Comparison of ENCODE assay signal across 26 mouse cellular contexts in the genomic region with DNA sequence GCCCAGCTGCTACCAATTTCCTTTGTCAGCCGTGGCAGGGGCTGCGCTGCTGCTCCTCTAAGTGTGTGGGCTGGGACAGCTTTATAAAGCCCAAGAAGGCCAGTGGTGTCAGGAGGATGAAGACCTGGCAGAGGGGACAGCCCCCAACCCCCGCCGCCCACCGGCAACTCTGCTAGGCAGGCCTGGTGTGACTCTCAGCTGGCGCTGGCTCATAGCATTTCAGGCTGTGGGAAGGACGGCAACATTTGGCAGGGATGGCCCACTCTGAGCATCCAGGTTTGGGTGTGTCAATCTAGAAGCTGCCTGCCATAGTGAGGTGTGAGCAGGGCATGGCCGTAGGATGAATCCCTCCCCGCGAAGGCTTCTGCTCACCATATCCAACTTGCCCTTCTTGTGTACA. TPM values are rescaled to one million over a fixed set of nuclear protein-coding genes. Genes with fewer than 3 reads are reported as not detected.
DNase-seq lines count a peak whose midpoint lies in the region; ATAC-seq lines count a peak whose summit lies in the region.
"Had no signal": no experiment of that assay in that cellular context is flagged by ENCODE, and none has a peak within 500 bp of the region (broad histone marks: within the 10 kb centered on the region; RNA-seq: fewer than 3 reads in every experiment).

No protein-coding gene starts in this region.

- ATAC-seq in forebrain, embryonic 15.5 days (replicated peaks) = no peak
- ATAC-seq in heart, embryonic 12.5 days (ENCODE audit: insufficient number of reproducible peaks, low FRiP score) = no peak
- no peak for ATAC-seq in midbrain, embryonic 13.5 days
- ATAC-seq in midbrain, embryonic 15.5 days (replicated peaks) = no peak
- ATAC-seq: activated CD4-positive, CD25-positive, alpha-beta regulatory T cell, adult 4 months; CD4-positive, CD25-positive, alpha-beta regulatory T cell, adult 4 months; forebrain, embryonic 14.5 days; forebrain, postnatal 0 days; Patski had no signal

- no peaks in the 10 kb centered on the region for H3K9me3 ChIP-seq in forebrain, embryonic 10.5 days
- H3K9me3 ChIP-seq in forebrain, embryonic 15.5 days = no peaks in the 10 kb centered on the region
- no peaks in the 10 kb centered on the region for H3K9me3 ChIP-seq in heart, embryonic 12.5 days (replicated peaks)
- H3K9me3 ChIP-seq in midbrain, embryonic 13.5 days = no peaks in the 10 kb centered on the region
- no peaks in the 10 kb centered on the region for H3K9me3 ChIP-seq in midbrain, embryonic 15.5 days
- H3K9me3 ChIP-seq: embryonic facial prominence, embryonic 10.5 days; embryonic facial prominence, embryonic 12.5 days; forebrain, embryonic 12.5 days; G1E had no signal

- H3K36me3 ChIP-seq in forebrain, embryonic 10.5 days (replicated peaks) = no peaks in the 10 kb centered on the region
- H3K36me3 ChIP-seq in forebrain, embryonic 15.5 days = no peaks in the 10 kb centered on the region
- H3K36me3 ChIP-seq in heart, embryonic 12.5 days = no peaks in the 10 kb centered on the region
- no peaks in the 10 kb centered on the region for H3K36me3 ChIP-seq in midbrain, embryonic 13.5 days
- no peaks in the 10 kb centered on the region for H3K36me3 ChIP-seq in midbrain, embryonic 15.5 days (replicated peaks)
- H3K36me3 ChIP-seq: embryonic facial prominence, embryonic 10.5 days; embryonic facial prominence, embryonic 12.5 days; forebrain, embryonic 12.5 days; G1E had no signal

- peaks cover 97% of the 10 kb centered on the region for H3K27me3 ChIP-seq in forebrain, embryonic 10.5 days (ENCODE audit: poor library complexity, severe bottlenecking)
- H3K27me3 ChIP-seq in forebrain, embryonic 15.5 days = no peaks in the 10 kb centered on the region
- H3K27me3 ChIP-seq in heart, embryonic 12.5 days (replicated peaks) = peaks cover 99% of the 10 kb centered on the region
- peaks cover 70% of the 10 kb centered on the region for H3K27me3 ChIP-seq in midbrain, embryonic 13.5 days
- peaks cover 14% of the 10 kb centered on the region; the same call in 1 of the 2 replicates for H3K27me3 ChIP-seq in midbrain, embryonic 15.5 days (replicated peaks)

- 81% methylated on average over 10 of the region's 10 CpGs for WGBS in forebrain, embryonic 10.5 days
- 78% methylated on average over 10 of the region's 10 CpGs for WGBS in forebrain, embryonic 15.5 days
- 73% methylated on average over 10 of the region's 10 CpGs for WGBS in heart, embryonic 12.5 days
- WGBS in midbrain, embryonic 13.5 days = 82% methylated on average over 10 of the region's 10 CpGs
- WGBS in midbrain, embryonic 15.5 days = 75% methylated on average over 10 of the region's 10 CpGs

- no peak overlapping the region for H3K4me2 ChIP-seq in forebrain, embryonic 15.5 days (replicated peaks)
- H3K4me2 ChIP-seq in heart, embryonic 12.5 days = no peak overlapping the region
- no peak overlapping the region for H3K4me2 ChIP-seq in midbrain, embryonic 13.5 days (replicated peaks)
- no peak overlapping the region for H3K4me2 ChIP-seq in midbrain, embryonic 15.5 days
- H3K4me2 ChIP-seq: embryonic facial prominence, embryonic 12.5 days; forebrain, embryonic 12.5 days had no signal

- intact Hi-C loops in gastrocnemius, postnatal 36 days (cut with DNase I) = no loop called here

- H3K9ac ChIP-seq in forebrain, embryonic 15.5 days (replicated peaks) = no peak overlapping the region
- H3K9ac ChIP-seq in heart, embryonic 12.5 days = no peak overlapping the region
- H3K9ac ChIP-seq in midbrain, embryonic 13.5 days (replicated peaks) = 0 out of 2 replicates have a peak overlapping the region, but pooled peaks have one; percentile 4
- H3K9ac ChIP-seq in midbrain, embryonic 15.5 days = no peak overlapping the region
- H3K9ac ChIP-seq: embryonic facial prominence, embryonic 12.5 days; forebrain, embryonic 12.5 days; forebrain, postnatal 0 days had no signal

- no peak overlapping the region for H3K4me3 ChIP-seq in forebrain, embryonic 10.5 days
- no peak overlapping the region for H3K4me3 ChIP-seq in forebrain, embryonic 15.5 days
- no peak overlapping the region for H3K4me3 ChIP-seq in heart, embryonic 12.5 days
- H3K4me3 ChIP-seq in midbrain, embryonic 13.5 days (replicated peaks) = no peak overlapping the region
- H3K4me3 ChIP-seq in midbrain, embryonic 15.5 days = no peak overlapping the region
- H3K4me3 ChIP-seq: embryonic facial prominence, embryonic 10.5 days; embryonic facial prominence, embryonic 12.5 days; forebrain, embryonic 12.5 days had no signal

- DNase-seq in forebrain, embryonic 10.5 days (ENCODE audit: extremely low spot score, low spot score) = no peak
- peak; percentile 85 for DNase-seq in heart, adult 11 months
- DNase-seq in gastrocnemius, postnatal 36 days = no peak
- DNase-seq: adrenal gland, adult 2 months; adrenal gland, postnatal 10 days; adrenal gland, postnatal 25 days; B cell, adult 2 months; cerebellum, adult 11-12 months; cerebellum, adult 2 months; cerebellum, adult 9-10 months; cerebellum, postnatal 10 days; cerebellum, postnatal 25 days; forebrain, postnatal 0 days had no signal

- peaks cover 20% of the 10 kb centered on the region for H3K4me1 ChIP-seq in forebrain, embryonic 10.5 days
- H3K4me1 ChIP-seq in forebrain, embryonic 15.5 days = peaks cover under 1% of the 10 kb centered on the region; the same call in 1 of the 2 replicates
- H3K4me1 ChIP-seq in heart, embryonic 12.5 days (replicated peaks) = no peaks in the 10 kb centered on the region
- no peaks in the 10 kb centered on the region for H3K4me1 ChIP-seq in midbrain, embryonic 13.5 days (replicated peaks)
- H3K4me1 ChIP-seq in midbrain, embryonic 15.5 days = no peaks in the 10 kb centered on the region
- H3K4me1 ChIP-seq: embryonic facial prominence, embryonic 12.5 days; forebrain, embryonic 12.5 days had no signal

- H3K27ac ChIP-seq in forebrain, embryonic 10.5 days = peak overlapping the region; percentile 26; the same call in 1 of the 2 replicates
- no peak overlapping the region for H3K27ac ChIP-seq in forebrain, embryonic 15.5 days (replicated peaks)
- H3K27ac ChIP-seq in heart, embryonic 12.5 days (ENCODE audit: poor library complexity, severe bottlenecking) = no peak overlapping the region
- H3K27ac ChIP-seq in midbrain, embryonic 13.5 days = no peak overlapping the region
- H3K27ac ChIP-seq in midbrain, embryonic 15.5 days = no peak overlapping the region
- H3K27ac ChIP-seq: embryonic facial prominence, embryonic 10.5 days; embryonic facial prominence, embryonic 12.5 days; forebrain, embryonic 12.5 days had no signal

RNA-seq across cellular contexts. Expression of a gene that starts 17.3 kb away (rescaled TPM):
- polyA plus RNA-seq in forebrain, embryonic 10.5 days (2016; fragmentation: Nextera tagmentation; extraction: Ambion mirVana) = 2.4 and 3.3 TPM in 2 replicates
- 1.8 and 3.9 TPM in 2 replicates for polyA plus RNA-seq in forebrain, embryonic 15.5 days (2015; fragmentation: Nextera tagmentation; extraction: Ambion mirVana)
- polyA plus RNA-seq in heart, embryonic 12.5 days (2016; fragmentation: Nextera tagmentation; extraction: Ambion mirVana) = 0.14 TPM in 1 of 2 replicates, not detected in the other
- 2.1 and 2.5 TPM in 2 replicates for polyA plus RNA-seq in midbrain, embryonic 13.5 days (2015; fragmentation: Nextera tagmentation; extraction: Ambion mirVana)
- polyA plus RNA-seq in midbrain, embryonic 15.5 days (2015; fragmentation: Nextera tagmentation; extraction: Ambion mirVana) = 1.9 and 2.1 TPM in 2 replicates
- total RNA-seq in gastrocnemius, postnatal 36 days (2021) = not detected
- total RNA-seq: CH12.LX, G1E had no signal
- polyA plus RNA-seq: activated CD4-positive, CD25-positive, alpha-beta regulatory T cell, adult 4 months; CD4-positive, CD25-positive, alpha-beta regulatory T cell, adult 4 months; G1E had no signal

RNA-seq across cellular contexts. Expression of a gene that starts 59.9 kb away (rescaled TPM):
- polyA plus RNA-seq in forebrain, embryonic 10.5 days (2016; fragmentation: Nextera tagmentation; extraction: Ambion mirVana) = 18.0 and 18.2 TPM in 2 replicates
- 5.0 and 5.8 TPM in 2 replicates for polyA plus RNA-seq in forebrain, embryonic 15.5 days (2015; fragmentation: Nextera tagmentation; extraction: Ambion mirVana)
- 7.7 and 8.5 TPM in 2 replicates for polyA plus RNA-seq in heart, embryonic 12.5 days (2016; fragmentation: Nextera tagmentation; extraction: Ambion mirVana)
- 3.4 and 4.9 TPM in 2 replicates for polyA plus RNA-seq in midbrain, embryonic 13.5 days (2015; fragmentation: Nextera tagmentation; extraction: Ambion mirVana)
- polyA plus RNA-seq in midbrain, embryonic 15.5 days (2015; fragmentation: Nextera tagmentation; extraction: Ambion mirVana) = 1.5 and 2.2 TPM in 2 replicates
- under 1 TPM; 0.12 to 0.20 TPM for total RNA-seq in gastrocnemius, postnatal 36 days (2021)
